Mouse (Mus musculus) liver (tissue): ENCODE measurements around the gene Unc13a.

Experiments
- DNase-seq: peaks from one replicate; pipeline ENCODE4 v3.0.0-alpha.2; 2020; ENCODE audit warnings: mixed read lengths

The Unc13a gene

DNA sequence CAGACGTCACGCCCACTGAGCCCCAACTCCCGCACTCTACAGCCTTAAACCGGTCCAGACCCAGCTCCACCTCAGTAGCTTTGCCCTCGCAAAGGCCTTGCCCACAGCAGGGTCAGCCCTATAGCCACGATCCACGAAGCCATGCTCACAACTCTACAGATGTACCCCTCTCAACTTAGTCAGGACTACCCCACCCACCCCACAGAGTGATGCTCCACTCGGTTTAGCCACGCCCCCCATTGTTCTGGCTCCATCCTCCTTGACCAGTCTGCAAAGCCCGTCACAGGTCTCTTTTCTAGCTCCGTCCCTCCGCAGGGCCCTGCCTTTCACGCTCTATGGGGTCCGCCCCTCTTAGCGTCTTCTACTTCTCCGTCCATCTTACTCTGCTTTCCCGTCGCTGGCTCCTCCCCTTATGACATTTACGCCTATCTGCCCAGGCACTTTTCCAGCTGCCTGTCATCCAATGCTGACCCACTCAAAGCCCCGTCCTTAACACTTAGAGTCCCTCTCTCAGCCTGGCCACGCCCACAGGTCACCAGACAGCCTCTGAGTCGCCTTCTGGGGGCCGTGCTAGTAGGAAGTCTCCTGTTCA is 14.7 kb upstream of the Unc13a start:
- no peak for DNase-seq

DNA sequence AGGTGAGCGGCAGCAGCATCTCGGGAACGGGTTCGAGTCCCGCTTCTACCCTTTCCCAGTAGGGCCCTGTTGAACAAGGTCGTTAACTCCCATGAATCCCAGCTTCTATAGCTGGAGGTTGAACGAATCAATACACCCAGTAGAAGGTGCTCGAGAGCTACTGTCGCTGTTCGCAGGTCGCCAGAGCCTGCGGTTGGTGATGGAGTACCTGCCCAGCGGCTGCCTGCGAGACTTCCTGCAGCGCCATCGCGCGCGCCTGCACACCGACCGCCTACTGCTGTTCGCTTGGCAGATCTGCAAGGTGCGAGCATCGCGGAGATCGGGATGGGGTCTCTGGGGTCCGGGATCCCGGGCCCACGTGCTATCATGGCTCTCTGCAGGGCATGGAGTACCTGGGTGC is 14.0 kb upstream of the Unc13a start:
- no peak for DNase-seq

DNA sequence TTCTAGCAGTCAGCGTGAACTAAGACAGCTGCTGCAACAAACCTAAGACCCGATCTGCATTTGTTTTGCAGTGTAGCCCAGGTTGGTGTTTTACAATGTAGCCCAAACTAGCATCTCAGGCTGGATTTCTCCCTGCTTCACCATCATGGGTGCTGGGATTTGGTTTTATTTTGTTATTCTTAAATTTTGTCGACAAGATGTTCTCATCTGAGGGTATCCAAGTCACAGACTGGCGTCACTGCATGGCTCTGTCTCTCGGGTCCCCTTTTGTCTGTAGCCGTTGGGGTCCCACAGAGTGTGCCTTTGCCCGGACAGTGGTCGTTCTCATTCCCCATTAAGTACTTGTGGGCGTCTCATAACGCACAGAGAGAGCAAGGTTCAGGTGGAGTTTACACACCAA is 13.1 kb upstream of the Unc13a start:
- no peak for DNase-seq

DNA sequence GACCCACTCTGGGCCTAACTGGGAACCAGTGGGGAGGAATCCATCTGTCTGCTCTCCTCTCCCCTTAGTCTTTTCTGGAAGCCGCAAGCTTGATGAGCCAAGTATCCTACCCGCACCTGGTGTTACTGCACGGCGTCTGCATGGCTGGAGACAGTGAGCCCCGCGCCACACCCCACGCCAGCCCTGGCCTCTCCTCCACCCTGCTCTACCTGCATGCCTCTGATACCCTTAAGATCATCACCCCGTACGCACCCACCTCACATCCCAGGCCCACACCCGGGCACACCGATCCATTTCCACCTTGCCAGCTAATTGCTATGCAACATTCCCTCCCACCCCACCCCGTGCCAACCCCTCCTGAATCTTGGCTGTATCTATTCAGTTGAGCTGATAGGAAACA is 11.3 kb upstream of the Unc13a start:
- DNase-seq, result no peak

DNA sequence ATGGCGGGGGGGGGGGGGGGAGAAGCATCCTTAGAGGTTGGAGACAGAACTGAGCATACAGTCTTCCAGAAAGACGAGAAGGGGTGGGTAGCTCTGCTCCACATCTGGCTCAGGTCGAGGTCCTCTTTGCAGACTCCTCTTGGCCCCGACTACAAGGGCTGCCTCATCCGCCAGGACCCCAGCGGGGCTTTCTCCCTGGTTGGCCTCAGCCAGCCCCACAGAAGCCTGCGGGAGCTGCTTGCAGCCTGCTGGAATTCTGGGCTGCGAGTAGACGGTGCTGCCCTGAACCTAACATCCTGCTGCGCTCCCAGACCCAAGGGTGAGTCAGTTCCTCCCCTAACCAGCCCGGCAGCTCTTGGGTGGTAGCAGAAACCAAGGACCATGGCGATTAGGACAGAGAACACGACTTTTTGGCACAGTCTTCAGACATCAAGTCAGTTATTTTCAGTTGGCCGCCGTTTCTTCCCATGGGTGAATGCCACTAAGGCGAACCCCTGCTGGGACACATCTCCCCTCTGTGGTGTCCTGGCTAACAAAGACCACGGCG is 9.9 kb upstream of the Unc13a start:
- no peak for DNase-seq

DNA sequence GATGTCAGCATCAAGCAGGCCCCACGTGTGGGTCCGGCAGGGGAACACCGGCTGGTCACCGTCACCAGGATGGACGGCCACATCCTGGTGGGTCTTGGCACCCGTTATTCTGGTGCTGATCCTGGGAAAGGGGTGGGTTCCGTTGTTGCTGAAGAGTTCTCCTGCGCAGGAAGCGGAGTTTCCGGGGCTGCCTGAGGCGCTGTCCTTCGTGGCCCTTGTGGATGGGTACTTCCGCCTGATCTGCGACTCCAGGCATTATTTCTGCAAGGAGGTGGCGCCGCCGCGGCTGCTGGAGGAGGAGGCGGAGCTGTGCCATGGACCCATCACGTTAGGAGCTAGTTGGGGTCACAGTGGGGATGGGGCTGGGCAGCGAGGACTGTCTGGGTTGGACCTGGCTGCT is 8.9 kb upstream of the Unc13a start:
- DNase-seq, result no peak

DNA sequence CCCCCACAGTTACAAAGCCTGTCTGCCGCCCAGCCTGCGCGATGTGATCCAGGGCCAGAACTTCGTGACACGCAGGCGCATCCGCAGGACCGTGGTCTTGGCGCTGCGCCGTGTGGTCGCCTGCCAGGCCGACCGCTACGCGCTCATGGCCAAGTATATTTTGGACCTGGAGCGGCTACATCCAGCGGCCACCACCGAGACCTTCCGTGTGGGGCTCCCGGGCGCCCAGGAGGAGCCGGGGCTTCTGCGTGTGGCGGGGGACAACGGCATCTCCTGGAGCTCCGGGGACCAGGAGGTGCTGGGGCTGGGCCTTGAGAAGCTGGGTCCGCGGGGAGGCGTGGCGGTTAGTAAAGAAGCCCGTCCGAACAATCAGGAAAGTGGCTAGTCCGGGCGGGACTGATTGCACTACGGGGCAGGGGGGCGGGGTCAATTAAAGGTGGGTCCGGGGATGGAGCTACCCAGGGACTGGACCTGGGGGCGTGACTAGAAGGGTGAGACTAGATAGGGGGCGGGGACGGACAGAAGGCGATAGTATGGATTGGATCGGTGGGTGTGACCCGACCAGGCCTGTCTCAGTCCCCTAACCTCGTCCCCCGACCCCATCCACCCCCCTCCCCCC is 8.1 kb upstream of the Unc13a start:
- DNase-seq, result no peak

DNA sequence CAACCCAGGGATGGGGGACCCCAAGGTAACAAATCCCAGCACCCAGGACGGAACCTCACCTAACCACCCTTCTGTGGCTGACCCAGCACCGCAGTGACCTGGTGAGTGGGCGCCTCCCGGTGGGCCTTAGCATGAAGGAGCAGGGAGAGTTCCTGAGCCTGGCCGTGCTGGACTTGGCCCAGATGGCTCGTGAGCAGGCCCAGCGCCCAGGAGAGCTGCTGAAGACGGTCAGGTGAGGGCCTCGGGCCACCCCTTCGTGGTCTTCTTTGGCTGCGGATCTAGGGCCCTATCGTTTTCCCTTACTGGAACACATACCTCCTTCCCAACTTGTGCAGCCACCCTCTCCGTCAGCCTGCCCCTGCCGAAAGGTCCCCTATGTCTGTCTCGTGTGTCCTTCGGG is 7.6 kb upstream of the Unc13a start:
- no peak for DNase-seq

DNA sequence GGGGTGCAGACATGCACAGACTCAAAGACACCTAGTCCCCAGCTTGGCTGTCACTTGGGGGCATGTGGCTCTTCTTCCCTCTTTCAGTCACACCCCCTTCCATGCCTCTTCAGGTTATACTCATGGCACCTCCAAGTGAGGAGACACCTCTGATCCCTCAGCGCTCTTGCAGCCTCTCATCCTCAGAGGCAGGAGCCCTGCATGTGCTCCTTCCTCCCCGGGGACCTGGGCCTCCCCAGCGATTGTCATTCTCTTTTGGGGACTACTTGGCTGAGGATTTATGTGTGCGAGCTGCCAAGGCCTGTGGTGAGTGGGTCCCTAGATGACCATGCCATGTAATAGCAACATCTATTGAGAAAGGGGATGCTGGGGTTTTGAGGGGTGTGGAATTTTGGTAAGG is 6.7 kb upstream of the Unc13a start:
- no peak for DNase-seq

DNA sequence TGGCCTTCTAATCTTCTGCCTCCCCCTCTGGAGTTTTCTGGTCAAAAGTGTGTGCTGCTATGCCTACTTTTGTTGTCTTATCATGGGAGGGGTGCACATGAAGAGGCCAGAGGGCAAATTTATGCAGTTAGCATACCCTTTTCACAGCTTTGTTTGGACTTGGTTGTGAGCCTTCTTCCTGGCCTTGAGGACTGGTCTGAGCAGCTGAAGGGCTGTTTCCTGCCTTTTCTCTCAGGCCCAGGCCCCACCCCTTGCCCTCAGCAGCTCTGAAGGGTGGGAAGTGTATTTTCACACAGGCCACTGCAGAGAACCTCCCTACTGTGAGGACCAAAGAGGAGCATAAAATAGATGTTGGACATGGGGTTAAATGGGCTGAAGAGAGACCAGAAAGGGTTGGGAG is 6.0 kb upstream of the Unc13a start:
- DNase-seq, result no peak

DNA sequence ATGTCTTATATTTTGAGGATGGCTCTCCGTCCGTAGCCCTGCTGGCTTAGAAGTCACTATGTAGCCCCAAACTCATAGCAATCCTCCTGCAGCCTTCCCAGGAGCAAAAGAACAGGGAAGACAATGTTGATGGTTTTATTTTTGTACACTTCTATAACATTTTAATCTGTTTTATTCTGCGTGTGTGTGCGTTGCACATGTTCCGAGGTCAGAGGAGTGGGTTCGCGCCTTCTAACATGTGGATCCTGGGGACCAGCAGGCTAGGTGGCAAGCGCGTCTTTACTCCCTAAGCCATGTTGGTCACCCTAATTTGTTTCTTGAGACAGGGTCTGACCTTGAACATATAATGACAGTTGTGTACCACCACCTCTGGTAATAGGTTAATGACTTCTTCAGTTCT is 5.2 kb upstream of the Unc13a start:
- no peak for DNase-seq

DNA sequence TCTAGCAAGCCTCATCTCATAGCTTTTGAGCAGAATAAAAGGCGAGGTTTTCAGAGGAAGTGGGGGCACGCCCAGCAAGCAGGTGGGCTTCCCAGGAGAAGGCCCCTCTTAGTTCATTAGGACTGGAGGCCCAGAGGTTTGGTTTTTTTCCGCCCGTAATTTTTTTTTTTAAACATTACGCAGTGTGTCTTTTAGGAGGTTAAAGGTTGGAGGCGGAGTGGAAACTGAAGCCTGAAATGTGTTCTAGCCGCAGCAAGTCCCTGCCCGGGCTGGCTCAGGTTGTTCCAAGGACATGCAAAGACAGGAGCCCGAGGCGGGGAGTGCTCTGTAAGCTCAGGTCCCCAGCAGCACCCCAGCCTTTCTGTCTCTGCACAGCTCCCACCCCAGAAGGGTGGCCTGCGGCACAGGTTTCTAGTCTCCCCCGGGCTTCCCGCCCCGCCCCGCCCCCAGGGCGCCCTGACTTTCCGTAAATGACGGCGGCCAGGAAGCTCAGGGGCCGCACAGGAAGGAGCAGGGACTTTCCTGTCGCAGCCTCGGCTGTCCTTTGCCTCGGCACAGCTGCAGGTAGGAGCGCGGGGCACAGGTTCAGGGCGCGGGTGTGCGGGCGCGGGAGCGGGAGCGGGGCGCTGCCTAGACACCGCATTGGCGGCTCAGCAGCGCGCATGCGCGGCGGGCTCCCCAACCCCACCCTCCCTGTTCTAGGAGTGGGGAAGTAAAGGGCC is 4.6 kb upstream of the Unc13a start, which contains the start of gene Jak3:
Jak3 (plus strand) TSS at position 277 of the 722 bp plus-strand sequence.
- DNase-seq, result peak; percentile 87

DNA sequence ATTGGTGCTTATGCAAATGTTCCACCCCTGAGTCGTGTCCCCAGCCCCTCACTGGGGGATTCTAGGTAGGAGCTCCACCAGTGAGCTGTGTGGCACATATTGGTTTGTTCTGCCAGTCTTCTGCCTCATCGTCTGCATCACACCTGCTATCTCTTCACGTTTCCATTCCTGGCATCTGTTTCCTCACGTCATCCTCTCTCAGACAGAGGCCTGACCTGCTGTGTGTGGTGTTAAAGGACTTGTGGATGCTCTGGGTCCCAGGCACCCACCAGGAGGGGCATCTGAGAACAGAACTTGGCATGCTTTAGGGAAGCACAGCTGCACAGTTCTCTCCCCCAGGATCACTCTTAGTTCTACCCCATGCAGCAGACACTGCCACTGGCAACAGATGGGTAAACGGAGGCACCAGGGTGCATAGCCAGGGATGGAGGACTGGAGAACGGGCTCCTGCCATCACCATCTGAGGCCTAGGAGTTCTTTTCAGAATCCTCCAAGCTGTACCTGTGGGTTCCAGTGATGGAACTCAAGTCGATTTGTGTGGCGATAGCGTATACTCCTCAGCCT is 4.0 kb upstream of the Unc13a start:
- DNase-seq, result no peak

DNA sequence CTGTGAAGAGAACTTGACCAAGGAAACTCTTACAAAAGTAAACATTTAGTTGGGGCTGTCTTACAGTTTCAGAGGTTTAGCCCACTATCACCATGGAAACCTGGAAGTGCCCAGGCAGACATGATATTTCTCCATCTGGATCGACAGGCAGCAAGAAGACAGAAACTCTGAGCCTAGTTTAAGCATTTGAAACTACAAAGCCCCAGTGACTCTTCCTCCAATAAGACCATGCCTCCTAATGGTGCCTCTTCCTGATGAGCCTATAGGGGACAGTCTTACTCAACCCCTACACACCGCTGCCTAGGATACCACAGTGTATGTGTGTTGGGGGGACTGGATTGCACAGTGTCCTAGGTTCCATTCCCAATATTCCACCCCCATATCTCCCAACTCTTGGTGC is 2.5 kb upstream of the Unc13a start:
- no peak for DNase-seq

DNA sequence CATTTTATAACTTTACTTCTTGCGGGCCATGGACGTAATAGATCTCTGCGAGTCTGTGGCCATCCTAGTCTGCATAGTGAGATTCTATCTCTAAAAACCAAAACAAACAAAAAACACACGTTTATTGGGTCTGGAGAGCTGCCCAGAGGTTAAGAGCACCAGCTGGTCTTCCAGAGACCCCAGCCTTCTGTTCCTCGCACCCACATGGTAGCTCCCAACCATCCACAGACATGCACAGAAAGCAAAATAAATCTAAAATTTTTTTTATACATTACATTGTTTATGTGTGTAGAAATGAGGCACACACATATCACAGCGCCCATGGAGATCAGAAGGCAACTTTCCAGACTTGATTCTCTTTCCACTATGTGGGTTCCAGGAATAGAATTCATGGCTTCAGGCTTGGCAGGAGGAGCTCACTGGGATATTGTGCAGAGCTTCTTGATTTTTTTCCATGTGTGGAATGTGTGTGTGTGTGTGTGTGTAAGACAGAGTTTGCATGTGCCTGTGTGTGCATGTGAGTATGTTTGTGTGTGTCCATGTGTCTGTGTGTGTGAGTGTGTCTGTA is 695 bp upstream of the Unc13a start:
- DNase-seq, result no peak

DNA sequence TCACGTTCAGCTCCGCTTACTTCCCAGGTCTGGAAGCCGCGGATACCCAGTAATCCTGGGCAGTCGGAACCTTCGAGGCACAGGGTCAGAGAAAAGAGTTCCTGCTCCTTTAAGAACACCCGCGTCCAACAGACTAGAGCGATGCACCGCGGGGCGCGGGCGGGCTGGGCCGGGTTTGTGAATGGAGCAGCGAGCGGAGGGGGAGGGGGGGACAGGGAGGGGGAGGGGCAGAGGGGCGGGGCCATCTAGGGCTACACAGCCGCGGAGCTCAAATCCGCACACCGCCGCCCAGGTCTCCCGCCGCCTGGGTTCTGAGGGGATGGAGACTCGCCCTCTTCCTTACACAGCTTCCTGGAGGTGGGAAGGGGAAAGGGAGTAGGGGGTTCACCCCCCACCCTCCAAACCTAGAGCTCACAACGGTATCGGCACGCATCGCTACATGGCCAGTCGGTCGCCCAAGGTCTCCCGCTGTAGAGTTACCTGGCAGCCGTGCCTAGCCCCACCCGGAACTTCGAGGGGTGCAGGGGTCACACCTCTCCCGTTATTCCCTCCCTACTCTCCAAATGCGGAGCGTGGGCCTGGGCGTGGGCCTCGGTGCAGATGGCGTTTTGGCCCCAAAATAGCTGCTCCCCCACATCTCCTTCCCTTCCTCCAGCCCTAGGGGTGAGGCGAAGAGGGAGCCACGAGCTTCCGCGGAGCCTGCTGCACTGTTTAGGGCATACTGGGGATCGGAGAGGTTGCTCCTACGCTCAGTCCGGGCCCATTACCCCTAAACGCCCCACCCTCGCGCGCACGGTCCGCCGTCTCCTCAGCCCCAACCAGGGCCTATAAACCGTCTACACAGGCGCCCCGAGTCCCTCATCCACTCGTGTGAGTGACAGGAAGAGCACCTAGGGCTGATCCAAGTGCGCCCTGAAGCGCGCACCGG is 672 bp downstream of the Unc13a start:
- DNase-seq, result peak; percentile 71

DNA sequence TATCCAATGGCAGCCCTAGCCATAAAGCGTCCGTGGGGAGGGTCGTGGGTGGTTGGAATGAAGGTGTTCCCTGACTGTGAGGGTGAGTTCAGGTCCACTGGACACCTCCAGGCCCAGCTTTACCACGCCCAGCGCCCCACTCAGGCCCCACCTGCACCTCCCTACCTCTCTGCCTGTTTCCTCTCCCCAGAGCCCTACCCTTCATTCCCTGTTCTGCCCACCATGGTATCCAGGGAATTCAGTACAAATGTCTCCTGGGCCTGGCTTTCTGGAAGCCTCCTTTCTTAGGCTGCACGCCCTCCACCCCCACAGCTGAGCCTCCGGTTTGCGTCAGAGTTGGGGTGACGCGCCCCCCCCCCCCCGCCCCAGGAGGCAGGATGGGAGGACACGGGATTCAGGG is 1.4 kb downstream of the Unc13a start:
- no peak for DNase-seq

DNA sequence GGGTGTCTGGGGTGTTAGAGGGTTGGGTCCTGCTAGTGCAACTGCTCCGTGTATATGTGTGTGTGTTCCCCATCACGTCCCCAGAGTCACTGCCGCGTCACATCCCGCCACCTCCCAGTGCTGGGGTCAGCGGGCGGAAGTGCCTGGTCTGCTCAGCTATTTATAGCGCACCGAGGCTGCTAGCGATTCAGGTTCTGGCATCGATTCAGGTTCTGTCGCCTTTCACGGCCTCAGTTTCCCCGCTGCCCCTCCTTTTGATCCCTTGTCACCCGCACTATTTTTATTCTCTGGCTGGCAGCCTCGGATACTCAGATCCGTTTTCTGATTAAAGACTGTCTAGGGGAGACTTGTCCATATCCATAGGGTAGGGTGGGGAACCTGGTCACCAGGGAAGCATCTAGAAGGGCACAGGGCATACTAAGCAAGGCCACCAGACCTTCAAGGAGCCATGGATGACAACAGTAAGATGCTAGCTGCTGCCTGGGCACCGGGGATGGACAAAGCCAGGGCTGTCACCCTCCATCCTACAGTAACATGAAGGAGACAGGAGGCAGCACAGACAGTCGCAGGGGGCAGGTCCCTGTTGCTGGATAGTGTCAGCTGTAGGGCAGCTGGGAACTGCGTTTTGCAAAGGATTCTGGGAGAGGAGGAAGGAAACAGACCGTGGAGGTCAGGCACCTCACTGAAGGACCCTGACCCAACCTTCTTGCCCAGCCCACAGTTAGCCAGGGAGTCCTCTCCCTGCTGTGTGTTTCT is 3.2 kb downstream of the Unc13a start:
- DNase-seq, result peak; percentile 52

DNA sequence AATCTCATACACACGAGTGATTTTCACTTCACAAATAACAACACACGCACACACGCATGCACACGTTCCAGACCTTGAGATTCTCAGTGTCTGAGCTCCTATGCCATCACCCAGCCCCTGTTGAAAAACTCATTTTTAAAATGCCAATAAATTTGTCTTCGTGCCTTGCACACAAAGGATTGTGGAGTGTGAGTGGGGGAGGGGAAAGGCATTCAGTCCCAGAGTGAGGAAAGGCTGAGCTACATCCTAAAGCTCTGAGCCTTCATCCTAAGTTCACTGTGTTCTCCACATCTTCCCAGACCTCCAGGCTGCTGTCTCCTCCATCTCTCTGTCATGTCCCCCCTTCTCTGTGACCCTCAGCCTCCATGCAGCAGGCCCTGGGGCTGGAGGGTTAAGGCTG is 4.3 kb downstream of the Unc13a start:
- no peak for DNase-seq

DNA sequence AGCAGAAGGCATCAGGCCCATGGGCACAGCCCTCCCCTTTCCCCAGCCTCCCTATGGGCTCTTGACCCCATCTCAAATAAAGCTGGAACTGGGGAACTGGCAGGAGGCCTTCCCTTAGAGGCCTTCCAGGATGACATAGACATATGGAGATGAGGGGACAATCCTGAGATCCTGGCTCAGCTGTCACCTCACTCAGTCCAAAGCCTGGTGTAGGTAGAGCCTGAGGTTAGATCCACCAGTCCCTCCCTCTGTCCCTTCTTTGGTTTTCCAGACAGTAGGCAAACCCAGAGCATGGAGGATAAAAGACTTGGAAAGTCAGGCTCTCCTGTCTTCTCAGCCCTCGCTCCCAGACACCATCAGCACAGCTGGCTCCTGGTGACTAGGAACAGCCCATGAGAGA is 4.7 kb downstream of the Unc13a start:
- no peak for DNase-seq

DNA sequence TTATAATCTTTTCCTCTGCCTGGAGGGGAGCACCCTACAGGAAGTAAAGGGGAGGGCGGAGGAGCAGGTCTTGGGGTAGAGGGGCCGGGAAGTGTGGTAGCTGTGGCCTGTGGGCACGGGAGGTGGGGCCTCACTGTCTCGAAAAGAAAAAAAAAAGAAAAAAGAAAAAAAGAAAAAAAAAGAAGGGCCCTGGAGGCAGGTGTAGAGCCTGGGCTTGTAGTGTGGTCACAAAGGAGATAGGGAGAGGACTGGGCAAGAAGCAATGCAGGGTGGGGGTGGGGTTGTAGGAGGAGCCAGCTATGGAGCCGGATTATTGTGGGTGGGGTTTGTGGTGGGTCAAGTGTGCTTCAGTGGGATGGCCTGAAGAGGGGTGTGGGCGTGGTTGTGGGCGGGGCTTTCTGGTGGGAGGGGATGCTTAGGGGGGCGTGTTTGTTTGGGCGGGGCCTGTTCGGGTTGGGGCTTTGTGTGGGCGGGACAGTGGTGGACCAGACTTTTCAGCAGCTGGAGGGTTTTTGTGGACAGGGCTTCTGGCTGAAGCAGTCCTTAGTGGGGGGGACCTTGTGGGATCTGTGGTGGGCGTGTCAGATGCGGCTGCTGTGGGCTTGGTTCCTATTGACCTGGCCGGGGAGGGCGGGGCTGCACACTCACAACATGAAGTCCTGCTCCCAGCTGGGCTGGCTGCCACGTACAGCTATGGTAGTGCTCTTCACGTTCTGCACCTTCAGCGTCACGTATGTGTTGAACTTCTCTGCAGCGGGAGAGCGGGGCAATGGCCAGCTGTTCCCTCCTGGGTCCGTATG is 6.0 kb downstream of the Unc13a start:
- peak; percentile 87 for DNase-seq
